ENCODE assay signal across 8 mouse cellular contexts in genomic region chr9:121301041-121301920, GRCm38 (mm10). TPM values are rescaled to one million over a fixed set of nuclear protein-coding genes. Genes with fewer than 3 reads are reported as not detected.
DNase-seq lines count a peak whose midpoint lies in the region; ATAC-seq and TF ChIP-seq lines count a peak whose summit lies in the region.

No protein-coding gene starts in this region.

- TF ChIP-seq POLR2A in spleen, adult 2 months (IDR thresholded peaks at IDR 0.05; ENCODE audit: low read depth, low read length), result no peak

- peak overlapping the region; percentile 78 for H3K27ac ChIP-seq in spleen, adult 2 months (ENCODE audit: insufficient read depth, low read length)
- peak overlapping the region; percentile 25; the same call in 1 of the 2 replicates for H3K27ac ChIP-seq in heart, embryonic 13.5 days (replicated peaks)

- no peaks in the 10 kb centered on the region for H3K9me3 ChIP-seq in heart, embryonic 13.5 days
- H3K9me3 ChIP-seq in megakaryocyte, embryonic 14.5 days, result no peaks in the 10 kb centered on the region

- peak overlapping the region; percentile 40; the same call in 1 of the 2 replicates for H3K4me3 ChIP-seq in spleen, adult 2 months (ENCODE audit: extremely low read depth, insufficient read depth, insufficient read length)
- H3K4me3 ChIP-seq in heart, embryonic 13.5 days, result no peak overlapping the region
- peak overlapping the region; percentile 65 for H3K4me3 ChIP-seq in megakaryocyte, embryonic 14.5 days (replicated peaks)

- no peaks in the 10 kb centered on the region for H3K36me3 ChIP-seq in spleen, adult 2 months (ENCODE audit: control insufficient read depth, insufficient read depth, low read length)
- H3K36me3 ChIP-seq in heart, embryonic 13.5 days, result peaks cover 3% of the 10 kb centered on the region; the same call in 1 of the 2 replicates
- H3K36me3 ChIP-seq in megakaryocyte, embryonic 14.5 days (replicated peaks; ENCODE audit: low read length), result no peaks in the 10 kb centered on the region

- H3K4me2 ChIP-seq in heart, embryonic 13.5 days, result no peak overlapping the region

- WGBS in spleen, adult 2 months, result 61% methylated on average over 22 of the region's 22 CpGs
- WGBS in heart, embryonic 13.5 days, result 80% methylated on average over 22 of the region's 22 CpGs

- peak overlapping the region; percentile 56 for H3K9ac ChIP-seq in heart, embryonic 13.5 days

- TF ChIP-seq CTCF in spleen, adult 2 months (IDR thresholded peaks at IDR 0.05; ENCODE audit: extremely low read depth, insufficient read depth, insufficient read length, insufficient replicate concordance), result no peak

- no peaks in the 10 kb centered on the region for H3K27me3 ChIP-seq in spleen, adult 2 months (ENCODE audit: control insufficient read depth, insufficient read depth, low read length)
- peaks cover 6% of the 10 kb centered on the region for H3K27me3 ChIP-seq in heart, embryonic 13.5 days (replicated peaks)
- peaks cover 27% of the 10 kb centered on the region for H3K27me3 ChIP-seq in megakaryocyte, embryonic 14.5 days (replicated peaks)

- DNase-seq in spleen, adult 2 months (ENCODE audit: low read depth in 1 of 2, low spot score in 2 of 2), result peak; percentile 29 to 58
- DNase-seq in spleen, adult 12 weeks (ENCODE audit: low spot score), result no peak
- DNase-seq in thymus, postnatal 36 days, result peak; percentile 43 to 64
- no peak for DNase-seq in cerebellum, adult 11-12 months
- DNase-seq in frontal cortex, postnatal 10 days (ENCODE audit: low spot score in 2 of 2), result no peak
- DNase-seq in layer of hippocampus, postnatal 36 days, result no peak

- H3K4me1 ChIP-seq in spleen, adult 2 months (ENCODE audit: control insufficient read depth, insufficient read depth, insufficient read length), result peaks cover 36% of the 10 kb centered on the region
- peaks cover 56% of the 10 kb centered on the region for H3K4me1 ChIP-seq in heart, embryonic 13.5 days
- H3K4me1 ChIP-seq in megakaryocyte, embryonic 14.5 days, result peaks cover 51% of the 10 kb centered on the region

- no peak for ATAC-seq in heart, embryonic 13.5 days (ENCODE audit: extremely low read depth, insufficient number of reproducible peaks, low FRiP score, low TSS enrichment)

RNA-seq across cellular contexts. Expression of gene Trak1, which starts 4.0 kb away (rescaled TPM):
- 31.0 and 43.6 TPM in 2 replicates for polyA plus RNA-seq in spleen, adult 2 months (2012; rRNA removed)
- 30.4 and 32.2 TPM in 2 replicates for polyA plus RNA-seq in heart, embryonic 13.5 days (2015; fragmentation: Nextera tagmentation; extraction: Ambion mirVana)
- polyA plus RNA-seq in megakaryocyte, embryonic 14.5 days (2012; ENCODE audit: insufficient read depth, low replicate concordance), result 5.1 and 9.7 TPM in 2 replicates
- 100 to 1,000 TPM; 235 to 247 TPM for total RNA-seq in layer of hippocampus, postnatal 36 days (2021)

RNA-seq across cellular contexts. Expression of gene Ulk4, which starts 24.3 kb away (rescaled TPM):
- polyA plus RNA-seq in spleen, adult 2 months (2012; rRNA removed), result 0.39 and 0.48 TPM in 2 replicates
- 95.9 and 112 TPM in 2 replicates for polyA plus RNA-seq in heart, embryonic 13.5 days (2015; fragmentation: Nextera tagmentation; extraction: Ambion mirVana)
- not detected in 2 replicates for polyA plus RNA-seq in megakaryocyte, embryonic 14.5 days (2012; ENCODE audit: insufficient read depth, low replicate concordance)
- total RNA-seq in layer of hippocampus, postnatal 36 days (2021), result 10 to 100 TPM in 1 of 2 experiments, 1 to 10 TPM in 1; 7.2 to 10.6 TPM

Comparison
In these comparisons a context has a peak if more than half of its experiments do, and no peak if none do; other contexts are left out.
1. DNase-seq: peak in spleen, adult 2 months (2 of 2) and thymus, postnatal 36 days (2 of 2); none in spleen, adult 12 weeks (single experiment), cerebellum, adult 11-12 months (single experiment), frontal cortex, postnatal 10 days (0 of 2) and layer of hippocampus, postnatal 36 days (0 of 2).
2. RNA of gene Ulk4, which starts 24.3 kb away (polyA plus RNA-seq): 95.9 to 112 TPM in heart, embryonic 13.5 days; 0.39 to 0.48 TPM in spleen, adult 2 months and not detected in megakaryocyte, embryonic 14.5 days; every median in the first group is over 10 times any median in the second.